Mouse (Mus musculus) ovary, postnatal 36 days (tissue): ENCODE results near the gene Calhm1.
"Not testable (repeated sequence)": the region's sequence is repeated elsewhere in the genome, so short reads cannot be mapped to it uniquely, and the experiment has no call there.

Experiments
- DNase-seq: peaks from one replicate; pipeline ENCODE4 v3.0.0; 2022; ENCODE audit warnings: low spot score, mixed read lengths

Gene Calhm1

DNA sequence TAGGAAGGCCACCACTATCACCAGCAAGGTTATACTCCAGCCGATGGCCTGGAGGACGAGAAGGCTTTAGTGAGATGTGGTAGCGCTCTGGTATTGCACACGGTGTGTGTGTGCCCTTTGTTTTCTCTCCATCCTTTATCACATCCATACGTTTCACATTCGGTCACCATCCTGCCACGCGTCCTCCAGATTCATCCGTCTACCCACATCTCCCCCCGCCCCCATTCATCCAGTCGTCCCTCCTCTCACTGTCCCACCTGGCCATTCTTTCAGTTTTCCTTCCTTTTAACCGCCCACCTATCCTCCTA lies 8.0 kb upstream of the Calhm1 start:
- DNase-seq = no peak

DNA sequence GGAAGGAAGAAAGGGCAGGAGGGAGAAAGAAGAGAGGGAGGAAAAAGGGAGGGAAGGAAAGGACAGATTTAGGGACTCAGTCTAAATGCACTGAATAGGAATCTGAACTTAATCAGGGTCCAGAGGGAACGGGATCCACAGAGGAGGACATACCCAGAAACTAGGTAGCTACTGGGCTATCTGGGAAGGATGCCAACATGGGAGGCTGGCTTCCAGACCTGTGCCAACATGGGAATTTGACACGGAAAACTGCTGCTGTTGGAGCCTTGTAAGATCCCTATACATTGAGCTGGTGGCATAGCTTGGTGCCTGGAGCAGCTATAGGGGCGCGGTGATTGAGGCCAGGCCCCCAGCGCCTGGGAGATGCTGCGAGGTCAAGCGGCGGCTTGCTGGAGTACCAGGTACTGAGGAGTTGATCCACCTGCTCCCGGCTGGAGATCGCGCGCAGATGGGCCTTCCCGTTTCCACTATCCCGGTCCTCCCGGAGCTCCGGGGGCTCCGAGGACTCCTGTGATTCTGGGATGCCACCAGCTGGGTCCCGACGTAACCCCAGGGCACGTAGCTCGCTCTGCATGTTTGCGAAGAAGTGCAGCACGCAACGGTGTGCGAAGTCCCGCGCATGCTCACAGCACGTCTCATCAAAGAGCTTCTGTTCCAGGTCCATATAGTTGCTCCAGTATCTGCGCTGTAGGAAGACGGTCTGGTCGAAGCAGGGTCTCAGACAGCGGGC lies 7.4 kb upstream of the Calhm1 start:
- DNase-seq = no peak

DNA sequence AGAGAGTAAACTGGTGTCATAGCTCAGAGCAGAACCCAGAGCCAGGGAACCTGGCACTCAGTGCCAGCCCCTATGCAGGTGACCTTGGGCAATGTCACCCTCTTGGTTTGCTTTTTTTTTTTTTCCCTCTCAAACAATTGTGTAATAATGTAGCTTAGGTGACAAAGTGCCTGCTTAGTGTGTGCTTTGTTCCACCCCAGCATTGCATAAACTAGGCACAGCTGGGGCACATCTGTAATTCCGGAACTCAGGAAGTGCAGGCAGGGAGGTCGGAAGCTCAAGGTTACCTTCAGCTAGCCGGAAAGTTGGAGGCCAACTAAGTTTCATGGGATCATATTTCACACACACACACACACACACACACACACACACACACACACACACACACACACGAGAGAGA lies 5.8 kb upstream of the Calhm1 start:
- no peak for DNase-seq

DNA sequence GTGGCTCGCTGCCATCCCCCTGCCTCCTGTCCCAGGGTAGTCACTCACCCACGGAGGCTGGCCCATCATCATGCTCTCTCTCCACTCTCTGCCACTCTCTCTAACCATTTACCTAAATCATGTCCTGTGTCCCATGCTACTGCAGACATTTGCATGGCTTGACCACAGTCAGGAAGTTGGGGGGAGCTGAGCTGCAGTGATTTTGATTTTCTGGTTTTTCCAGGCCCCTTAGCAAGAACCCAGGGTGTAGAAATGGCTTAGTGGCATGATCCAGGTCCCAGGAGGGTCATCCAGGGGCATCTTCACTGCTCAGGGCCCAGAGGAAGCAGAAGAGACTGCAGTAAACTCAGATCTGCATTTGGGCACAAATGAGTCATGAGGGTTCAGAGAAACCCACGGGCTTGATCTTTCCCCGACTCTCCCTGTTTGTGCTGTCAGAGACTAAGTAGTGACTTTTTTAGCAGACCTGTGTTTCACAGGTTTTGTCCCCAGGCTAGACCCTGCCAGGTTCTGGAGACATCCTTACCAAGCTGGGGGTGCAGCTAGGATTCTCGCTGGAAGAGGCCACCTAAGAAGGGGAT lies 4.3 kb upstream of the Calhm1 start:
- no peak for DNase-seq

DNA sequence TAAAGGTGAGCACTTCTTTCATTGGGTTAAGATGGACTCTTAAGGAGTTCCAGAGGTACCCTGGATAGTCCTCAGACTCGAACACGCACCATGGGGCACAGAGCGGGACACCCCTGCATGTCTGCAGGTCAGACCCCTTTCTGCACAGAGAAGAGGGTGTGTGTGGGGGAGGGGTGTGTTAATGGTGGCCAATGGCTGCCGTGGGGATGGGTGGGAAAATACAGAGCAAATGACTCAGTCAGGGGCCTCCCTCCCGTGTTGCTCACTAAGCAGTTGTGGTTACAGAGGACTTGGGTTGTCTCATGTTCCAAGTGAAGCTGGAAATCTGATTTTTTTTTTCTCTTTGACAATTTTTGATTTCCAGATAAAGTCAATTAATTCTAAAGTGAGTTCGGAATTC lies 1.6 kb downstream of the Calhm1 start:
- DNase-seq = no peak

DNA sequence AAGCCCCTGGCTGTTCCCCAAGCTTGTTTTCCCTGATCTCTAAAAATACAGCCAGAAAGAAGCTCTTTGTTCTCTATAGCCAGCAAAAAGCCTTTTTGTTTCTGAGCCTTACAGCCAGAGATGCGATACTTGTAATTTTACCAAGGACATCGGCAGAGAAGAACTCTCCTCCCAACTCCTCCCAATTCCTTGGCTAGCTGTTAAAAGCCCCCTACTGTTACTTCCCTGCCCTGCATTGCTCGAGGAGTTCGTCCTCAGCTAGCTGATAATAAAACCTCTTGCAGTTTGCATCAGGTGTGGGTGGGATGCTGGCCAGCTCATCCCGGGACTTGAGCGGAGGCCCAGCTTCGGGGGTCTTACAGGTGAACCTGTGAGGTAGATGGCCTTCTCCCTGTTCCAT lies 4.4 kb downstream of the Calhm1 start:
- not testable (repeated sequence) for DNase-seq

DNA sequence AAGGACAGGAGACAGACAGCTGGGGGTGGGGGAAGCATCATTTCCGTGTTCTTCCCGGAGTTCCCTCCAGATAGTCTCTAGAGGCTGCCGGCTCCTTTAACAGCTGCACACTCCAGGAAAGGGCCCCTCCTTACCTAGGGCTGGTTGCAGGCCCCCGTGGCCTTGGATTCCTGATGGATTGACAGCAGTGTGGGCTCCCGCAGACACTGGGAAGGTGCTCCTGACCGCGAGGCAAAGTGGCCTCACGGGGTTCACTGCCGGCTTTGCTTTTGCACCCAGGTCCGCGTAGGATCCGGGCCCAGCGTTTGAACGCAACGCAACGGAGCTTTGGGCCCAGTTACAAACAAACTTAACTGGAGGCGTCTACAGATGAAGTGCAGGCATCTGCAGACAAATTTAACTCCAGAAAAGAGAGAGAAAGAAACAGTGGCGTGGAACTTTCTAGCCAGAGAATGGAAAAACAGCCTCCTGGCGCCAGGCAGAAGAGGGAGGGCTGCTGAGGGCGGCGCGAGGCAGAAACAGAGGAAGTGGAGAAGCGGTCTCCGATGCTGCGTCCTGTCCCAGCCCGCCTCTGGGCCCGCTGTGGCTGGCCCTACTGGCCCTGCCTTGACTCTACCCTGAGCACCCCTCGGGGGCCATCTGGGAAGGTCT lies 6.2 kb downstream of the Calhm1 start, which contains the start of gene Calhm2:
Gene Calhm2 (minus strand): TSS at position 524 of the 651 bp plus-strand sequence.
- DNase-seq = peak; percentile 44

DNA sequence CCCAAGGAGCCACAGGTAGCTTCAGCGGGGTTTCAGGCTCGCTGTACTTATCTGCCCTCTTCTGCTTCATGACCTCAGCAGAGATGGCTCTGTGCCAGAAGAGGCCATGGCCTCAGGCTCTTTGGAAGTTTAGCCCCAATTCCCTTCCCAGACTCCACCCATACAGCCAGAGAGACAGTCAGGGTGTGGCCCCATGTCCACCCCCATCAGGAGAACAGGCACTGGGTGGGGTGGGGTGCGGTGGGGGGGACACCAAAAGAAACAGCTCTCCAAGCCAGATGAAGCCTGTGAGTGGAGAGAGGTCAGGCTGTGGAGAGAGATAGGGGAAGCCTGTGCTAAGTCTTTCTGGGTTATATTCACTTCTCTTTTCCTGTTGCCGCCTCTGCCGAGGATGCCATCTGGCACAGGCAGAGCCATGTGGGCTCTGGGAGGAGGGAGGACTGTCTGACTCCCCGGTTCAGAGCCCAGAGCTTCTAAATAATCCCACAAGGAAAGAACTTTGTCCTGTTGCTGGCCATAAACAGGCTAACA lies 6.9 kb downstream of the Calhm1 start:
- peak; percentile 21 for DNase-seq

DNA sequence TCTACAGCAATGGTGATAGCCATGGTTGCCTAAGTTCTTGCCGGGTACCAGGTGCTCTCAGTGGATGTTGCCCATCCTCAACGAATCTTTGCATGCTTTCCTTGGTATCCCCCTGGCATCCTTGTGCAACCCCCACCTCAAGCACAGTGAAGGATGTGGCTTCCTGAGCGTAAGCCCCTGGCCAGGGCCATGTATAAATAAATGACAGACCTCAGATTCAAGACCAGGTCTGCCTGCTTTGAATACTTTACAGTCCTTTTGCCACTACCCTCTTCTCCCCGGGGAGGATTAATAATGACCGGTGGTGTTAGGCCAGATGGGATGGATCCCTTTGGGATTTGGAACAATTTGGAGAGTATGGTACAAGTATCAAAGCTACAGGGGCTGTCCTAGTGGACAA lies 7.9 kb downstream of the Calhm1 start:
- no peak for DNase-seq

DNA sequence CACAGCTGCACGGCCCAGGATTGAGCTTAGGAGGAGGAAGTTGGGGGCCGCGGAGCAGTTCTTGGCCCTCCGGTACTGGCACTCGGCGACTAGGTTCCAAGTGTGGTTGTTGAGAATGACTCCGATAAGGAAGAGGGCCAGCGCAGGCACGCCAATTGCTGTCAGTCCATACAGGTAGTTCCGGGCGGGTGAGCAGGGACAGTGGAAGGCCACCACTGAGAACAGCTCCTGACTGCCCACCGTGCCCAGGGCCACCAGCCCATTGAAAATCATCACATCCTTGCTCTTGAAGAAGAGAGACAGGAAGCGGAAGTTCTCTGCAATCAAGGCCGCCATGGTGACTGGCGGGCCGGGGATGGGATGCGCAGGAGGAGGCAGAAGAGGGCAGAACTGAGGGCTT lies 8.5 kb downstream of the Calhm1 start:
- DNase-seq = no peak

DNA sequence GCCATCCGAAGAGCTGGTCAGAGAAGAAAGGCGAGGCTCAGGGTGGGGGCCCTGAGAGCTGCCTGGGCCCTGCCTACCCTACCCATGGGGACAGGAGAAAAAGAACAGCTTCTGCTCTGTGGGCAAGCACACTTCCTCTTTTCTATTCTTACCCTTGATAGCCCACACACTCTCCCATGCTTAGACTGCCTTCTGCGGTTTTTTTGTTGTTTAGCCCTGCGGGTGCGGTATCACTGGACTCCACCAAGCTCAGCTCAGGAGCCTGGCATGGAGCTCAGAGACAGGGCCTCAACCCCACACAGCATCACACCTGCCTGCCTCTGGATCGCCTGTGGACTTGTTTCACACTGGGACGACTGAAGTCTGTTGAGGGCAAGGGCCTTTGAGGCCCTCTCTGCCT lies 10.9 kb downstream of the Calhm1 start:
- no peak for DNase-seq

DNA sequence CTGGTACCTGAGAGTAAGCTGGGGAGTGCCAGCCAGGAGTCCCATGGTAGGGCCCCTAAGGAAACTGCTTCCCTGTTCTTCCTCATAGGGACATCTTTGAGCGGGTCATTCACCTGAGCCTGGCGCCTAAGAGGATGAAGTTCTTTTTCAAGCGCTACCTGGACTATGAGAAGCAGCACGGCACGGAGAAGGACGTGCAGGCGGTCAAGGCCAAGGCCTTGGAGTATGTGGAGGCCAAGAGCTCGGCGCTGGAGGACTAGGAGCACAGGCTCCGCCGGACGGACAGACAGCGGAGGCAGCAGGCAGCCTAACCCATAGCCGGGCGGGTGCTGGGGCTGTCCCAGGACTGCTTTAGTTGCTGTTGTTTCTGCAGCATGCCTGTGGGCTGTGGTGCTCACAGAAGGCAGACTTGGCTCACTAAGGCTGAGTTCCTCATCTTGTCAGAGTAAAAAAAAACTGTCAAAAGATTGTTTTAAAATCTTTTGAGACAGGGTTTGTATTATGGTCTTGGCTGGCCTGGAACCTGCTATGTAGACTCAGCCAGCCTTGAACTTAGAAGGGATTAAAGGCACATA lies 13.4 kb downstream of the Calhm1 start:
- no peak for DNase-seq

DNA sequence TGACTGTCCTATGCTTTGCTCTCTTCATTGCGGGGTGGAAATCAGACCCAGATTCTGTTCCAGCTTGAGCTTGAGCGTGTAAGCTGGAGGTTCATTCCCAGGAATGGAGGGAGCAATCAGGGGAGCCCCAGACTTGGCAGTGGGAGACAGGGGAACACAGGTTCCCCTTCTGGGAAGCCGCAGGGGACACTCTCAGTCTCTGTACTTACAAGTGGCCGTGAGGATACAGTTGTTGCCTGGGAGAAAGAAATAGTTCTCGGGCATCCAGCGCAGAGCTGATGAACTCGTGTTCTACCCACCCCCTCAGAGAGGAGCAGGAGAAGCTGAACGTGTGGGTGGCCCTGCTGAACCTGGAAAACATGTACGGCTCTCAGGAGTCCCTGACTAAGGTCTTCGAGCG lies 15.2 kb downstream of the Calhm1 start:
- no peak for DNase-seq

DNA sequence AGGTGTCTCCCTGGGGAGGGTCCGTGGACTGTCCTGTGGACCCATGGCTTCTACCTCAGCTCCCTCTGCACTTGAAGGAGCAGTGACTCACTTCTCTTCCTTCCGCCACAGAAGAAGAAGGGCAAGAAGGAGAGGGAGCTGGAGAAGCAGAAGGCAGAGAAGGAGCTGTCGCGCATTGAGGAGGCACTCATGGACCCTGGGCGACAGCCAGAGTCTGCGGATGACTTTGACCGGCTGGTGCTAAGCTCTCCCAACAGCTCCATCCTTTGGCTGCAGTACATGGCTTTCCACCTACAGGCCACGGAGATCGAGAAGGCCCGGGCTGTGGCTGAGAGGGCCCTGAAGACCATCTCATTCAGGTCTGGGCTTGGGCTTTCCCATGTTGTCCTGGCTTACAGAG lies 15.9 kb downstream of the Calhm1 start:
- DNase-seq = no peak

DNA sequence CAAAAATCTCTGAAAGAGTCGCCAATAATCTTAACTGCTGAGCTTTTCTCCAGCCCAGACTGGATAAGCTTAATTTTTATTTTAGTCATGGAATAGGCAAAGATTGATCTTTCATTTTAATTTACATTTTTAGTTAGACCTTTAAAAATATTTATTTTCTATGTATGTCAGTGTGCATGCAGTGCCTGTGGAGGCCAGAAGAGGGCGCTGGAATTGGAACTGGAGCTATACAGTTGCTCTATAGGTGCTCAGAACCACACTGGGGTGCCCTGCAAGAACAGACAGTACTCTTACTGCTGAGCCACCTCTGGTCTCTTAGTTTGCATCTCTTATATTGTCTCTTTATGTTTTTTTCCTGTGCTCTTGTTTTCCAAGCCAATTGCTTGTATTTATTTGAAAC lies 21.3 kb downstream of the Calhm1 start:
- no peak for DNase-seq

DNA sequence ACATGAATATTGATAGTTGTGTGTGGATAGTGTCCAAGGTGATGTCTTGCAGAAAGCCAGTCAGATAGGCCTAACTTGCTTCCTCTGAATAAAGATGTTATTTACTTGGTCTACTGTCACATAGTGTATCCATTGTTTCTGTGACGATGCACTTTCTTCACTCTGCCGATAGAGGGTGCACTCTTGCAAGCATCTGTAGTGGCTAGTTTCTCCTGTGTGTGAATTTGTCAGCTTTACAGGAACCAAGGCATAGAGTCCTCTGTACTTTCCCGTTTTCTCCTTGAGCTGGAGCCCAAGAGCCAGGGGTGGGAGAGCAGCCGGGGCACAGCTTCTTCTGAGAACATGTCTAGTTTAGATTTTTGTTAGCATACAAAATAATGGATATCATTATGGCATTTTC lies 23.0 kb downstream of the Calhm1 start:
- DNase-seq = no peak

DNA sequence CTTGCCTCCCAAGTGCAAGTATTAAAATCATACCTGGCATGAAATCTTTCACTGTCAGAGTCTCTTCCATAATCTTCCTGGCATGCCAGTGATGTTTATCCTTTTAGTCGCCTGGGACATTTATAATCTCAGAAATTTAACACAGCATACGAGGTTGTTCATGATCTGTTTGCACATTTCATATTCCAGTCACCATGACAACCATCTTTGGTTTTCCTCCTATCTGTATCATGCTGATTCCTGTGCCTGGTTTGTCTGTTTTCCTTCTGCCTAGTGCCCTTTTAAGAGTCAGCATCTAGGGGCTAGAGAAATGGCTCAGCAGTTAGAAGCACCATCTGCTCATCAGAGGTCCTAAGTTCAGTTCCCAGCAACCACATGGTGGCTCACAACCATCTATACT lies 25.4 kb downstream of the Calhm1 start:
- no peak for DNase-seq

DNA sequence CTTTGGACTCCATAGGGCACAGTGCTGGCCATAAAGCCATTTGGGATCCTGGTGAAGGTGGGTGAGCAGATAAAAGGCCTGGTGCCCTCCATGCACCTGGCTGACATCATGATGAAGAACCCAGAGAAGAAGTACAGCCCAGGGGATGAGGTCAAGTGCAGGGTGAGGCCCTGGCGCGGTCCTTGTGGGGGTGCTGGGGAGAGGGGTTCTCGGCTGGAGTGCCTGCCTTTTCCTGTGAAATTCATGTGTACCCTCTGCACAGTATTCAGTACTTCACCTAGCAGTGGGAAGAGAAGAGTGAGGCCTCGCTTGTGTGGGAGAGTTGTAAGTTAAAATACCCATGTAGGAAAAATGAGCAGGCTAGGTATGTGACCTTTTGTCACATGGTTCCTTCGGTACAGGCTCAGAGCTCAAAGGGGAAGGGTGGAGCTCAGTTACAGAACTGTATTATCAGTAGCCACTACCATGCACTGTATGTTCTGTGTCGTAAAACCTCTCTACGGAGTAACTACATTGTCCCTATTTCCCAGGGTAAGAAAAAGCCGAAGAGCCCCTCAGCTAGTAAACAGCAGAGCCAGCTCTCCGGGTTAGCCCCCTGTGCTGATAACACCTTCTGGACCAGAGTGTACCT lies 39.3 kb downstream of the Calhm1 start:
- no peak for DNase-seq

DNA sequence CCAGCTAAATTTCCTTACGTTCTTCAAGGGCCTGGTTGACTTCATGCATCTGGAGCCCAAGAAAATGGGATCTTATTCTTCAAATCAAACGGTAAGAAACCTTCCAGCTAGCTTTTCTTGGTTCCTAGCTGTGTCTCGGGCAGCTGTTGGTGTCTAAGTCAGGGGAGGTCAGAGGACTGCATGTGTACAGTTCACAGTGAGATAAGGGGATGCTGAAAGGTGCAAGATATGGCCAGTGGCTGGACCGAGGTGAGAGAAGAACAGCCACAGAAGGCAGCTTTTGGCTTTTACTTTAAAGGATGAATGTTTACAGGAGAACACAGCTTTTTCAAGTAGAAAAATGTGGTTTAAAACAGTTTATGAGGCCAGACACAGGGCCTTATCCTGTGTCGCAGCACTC lies 43.0 kb downstream of the Calhm1 start:
- no peak for DNase-seq
